Mouse (Mus musculus) lung, embryonic 16.5 days (tissue): ENCODE results near the gene Gamt. TPM values are rescaled to one million over a fixed set of nuclear protein-coding genes. Genes with fewer than 3 reads are reported as not detected.

Source experiments
- ATAC-seq: fragments of 200-750 bp; cut with Nextera tagmentation; 2 replicates; pipeline ENCODE4 v1.8.0; 2017; ENCODE audit warnings: low read depth, mild to moderate bottlenecking, moderate library complexity
- H3K27ac ChIP-seq: fragments of 300-500 bp; sonication (generic); 2 replicates; pipeline ENCODE4 v1.5.1; 2014; ENCODE audit warnings: mild to moderate bottlenecking, control low read depth, low read length
- H3K27me3 ChIP-seq: fragments of 300-500 bp; sonication (generic); 2 replicates; pipeline ENCODE4 v1.6.1; 2014; ENCODE audit warnings: low read depth, low read length, mixed read lengths; ENCODE audit not compliant: control insufficient read depth, insufficient read depth
- H3K36me3 ChIP-seq: fragments of 300-500 bp; sonication (generic); 2 replicates; pipeline ENCODE4 v1.6.1; 2014; ENCODE audit warnings: low read length; ENCODE audit not compliant: control insufficient read depth, insufficient read depth
- H3K4me1 ChIP-seq: fragments of 300-500 bp; sonication (generic); replicated peaks from 2 replicates; pipeline ENCODE4 v1.6.1; 2014; ENCODE audit warnings: low read length, mixed read lengths; ENCODE audit not compliant: control insufficient read depth, insufficient read depth
- H3K4me2 ChIP-seq: fragments of 300-500 bp; sonication (generic); 2 replicates; pipeline ENCODE4 v1.6.1; 2014; ENCODE audit warnings: low read depth, low read length, control low read depth
- H3K4me3 ChIP-seq: fragments of 300-500 bp; sonication (generic); 2 replicates; pipeline ENCODE4 v1.5.1; 2014; ENCODE audit warnings: mild to moderate bottlenecking, low read length, control low read depth
- H3K9ac ChIP-seq: fragments of 300-500 bp; sonication (generic); 2 replicates; pipeline ENCODE4 v1.6.1; 2014; ENCODE audit warnings: low read length, control low read depth
- H3K9me3 ChIP-seq: fragments of 300-500 bp; sonication (generic); 2 replicates; pipeline ENCODE4 v1.6.1; 2016; ENCODE audit warnings: low read length; ENCODE audit not compliant: control insufficient read depth
- WGBS: fragments of 180-500 bp; shearing (Covaris S2); extraction: QIAGEN DNeasy Blood & Tissue Kit; methylation state at CpG from one replicate; pipeline ENCODE4 v1.1.7; 2014; 5-methylcytosine and 5-hydroxymethylcytosine counted together
- microRNA-seq: library from miRNA; unstranded; fragments of <30 nt; microRNA quantifications from one replicate; pipeline ENCODE4, GENCODE M21; 2016
- polyA plus RNA-seq: library from polyadenylated mRNA; unstranded; fragments of >200 nt; fragmentation: Nextera tagmentation; extraction: Ambion mirVana; gene quantifications from 2 replicates; pipeline ENCODE4 v1.2.1, GENCODE M21; 2015

The Gamt gene
- polyA plus RNA-seq, 1 experiment from 2014 or later: 27.5 TPM

DNA sequence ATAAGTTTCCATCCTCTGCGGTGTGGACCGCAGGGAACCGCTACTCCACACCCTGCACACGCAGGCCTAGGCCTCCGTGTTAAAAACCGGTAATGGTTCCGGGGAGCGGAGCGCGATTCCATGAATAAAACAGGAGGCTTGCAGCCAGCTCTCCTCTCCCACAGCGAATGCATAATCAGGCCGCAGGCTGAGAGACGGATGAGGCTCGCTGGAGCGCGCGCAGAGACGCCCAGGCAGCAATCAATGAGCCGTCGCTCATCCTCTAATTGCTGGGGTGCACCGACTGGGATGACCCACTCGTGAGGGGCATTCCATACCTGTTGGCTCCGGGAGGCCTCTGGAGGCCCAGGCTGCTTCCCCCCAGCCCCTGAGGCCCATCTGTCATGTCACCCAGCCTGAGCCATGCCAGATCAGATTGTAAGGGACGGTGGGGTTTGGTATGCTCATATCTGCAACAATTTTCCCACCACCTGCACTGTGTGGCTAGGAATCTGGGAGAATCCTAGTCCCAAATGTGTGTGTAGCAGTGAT, 51.9 kb downstream of the Gamt start:
- no peaks in the 10 kb centered on the region for H3K9me3 ChIP-seq
- no peaks in the 10 kb centered on the region for H3K27me3 ChIP-seq
- WGBS: 16% methylated on average over 24 of the region's 24 CpGs
- no peak overlapping the region for H3K4me2 ChIP-seq
- H3K4me3 ChIP-seq: no peak overlapping the region
- no peaks in the 10 kb centered on the region for H3K36me3 ChIP-seq
- H3K27ac ChIP-seq: no peak overlapping the region
- ATAC-seq: no peak
- no peaks in the 10 kb centered on the region for H3K4me1 ChIP-seq
- no peak overlapping the region for H3K9ac ChIP-seq

GRCm38 (mm10) chr10:80208248-80208647, 52.6 kb downstream of the Gamt start:
- WGBS: 59% methylated on average over 4 of the region's 4 CpGs
- Histone ChIP-seq H3K36me3 (no peaks in the 10 kb centered on the region), H3K4me1 (no peaks in the 10 kb centered on the region), H3K27ac (no peak overlapping the region), H3K9me3 (no peaks in the 10 kb centered on the region), H3K9ac (no peak overlapping the region), H3K4me3 (no peak overlapping the region), H3K4me2 (no peak overlapping the region), H3K27me3 (no peaks in the 10 kb centered on the region)
- ATAC-seq: no peak

Small RNA genes lying within 50 kb of the gene (microRNA-seq; reads per million reads assigned to microRNA genes)
- not detected for gene Mir6911

Other genes with a start within 250 kb of the Gamt start
- 18.1 and 21.8 TPM in 2 replicates for gene Arhgap45, start 244.4 kb downstream of the Gamt start, polyA plus RNA-seq
- 194 and 210 TPM in 2 replicates for gene Polr2e, start 221.2 kb downstream of the Gamt start, polyA plus RNA-seq
- gene Gpx4, start 213.8 kb downstream of the Gamt start, polyA plus RNA-seq: 554 and 585 TPM in 2 replicates
- 18.7 and 19.1 TPM in 2 replicates for gene Sbno2, start 155.4 kb downstream of the Gamt start, polyA plus RNA-seq
- 18.6 and 23.3 TPM in 2 replicates for gene Stk11, start 145.2 kb downstream of the Gamt start, polyA plus RNA-seq
- gene Atp5d, start 122.4 kb downstream of the Gamt start, polyA plus RNA-seq: 534 and 552 TPM in 2 replicates
- gene Cbarp, start 120.2 kb downstream of the Gamt start, polyA plus RNA-seq: 3.9 and 5.6 TPM in 2 replicates
- gene Midn, start 112.7 kb downstream of the Gamt start, polyA plus RNA-seq: 11.8 and 12.9 TPM in 2 replicates
- 73.4 and 83.4 TPM in 2 replicates for gene Cirbp, start 95.0 kb downstream of the Gamt start, polyA plus RNA-seq
- gene 1600002K03Rik, start 88.1 kb downstream of the Gamt start, polyA plus RNA-seq: 12.2 and 13.6 TPM in 2 replicates
- 11.0 and 12.1 TPM in 2 replicates for gene Efna2, start 81.5 kb downstream of the Gamt start, polyA plus RNA-seq
- gene Mum1, start 34.6 kb downstream of the Gamt start, polyA plus RNA-seq: 66.4 and 68.7 TPM in 2 replicates
- 313 and 320 TPM in 2 replicates for gene Ndufs7, start 11.9 kb downstream of the Gamt start, polyA plus RNA-seq
- gene Dazap1, start 474 bp upstream of the Gamt start, polyA plus RNA-seq: 45.4 and 50.6 TPM in 2 replicates
- 915 and 939 TPM in 2 replicates for gene Rps15, start 31.4 kb upstream of the Gamt start, polyA plus RNA-seq
- gene Apc2, start 35.0 kb upstream of the Gamt start, polyA plus RNA-seq: 0.67 and 0.88 TPM in 2 replicates
- 49.2 and 51.8 TPM in 2 replicates for gene 2310011J03Rik, start 59.5 kb upstream of the Gamt start, polyA plus RNA-seq
- 4.2 and 4.3 TPM in 2 replicates for gene Pcsk4, start 68.5 kb upstream of the Gamt start, polyA plus RNA-seq
- 15.6 and 17.0 TPM in 2 replicates for gene Reep6, start 68.9 kb upstream of the Gamt start, polyA plus RNA-seq
- gene Adamtsl5, start 87.4 kb upstream of the Gamt start, polyA plus RNA-seq: 4.1 and 8.3 TPM in 2 replicates
- gene Plk5, start 95.4 kb upstream of the Gamt start, polyA plus RNA-seq: 0.48 and 0.52 TPM in 2 replicates
- 4.4 and 4.5 TPM in 2 replicates for gene Mex3d, start 126.6 kb upstream of the Gamt start, polyA plus RNA-seq
- gene Mbd3, start 138.5 kb upstream of the Gamt start, polyA plus RNA-seq: 192 and 204 TPM in 2 replicates
- 618 and 673 TPM in 2 replicates for gene Uqcr11, start 145.8 kb upstream of the Gamt start, polyA plus RNA-seq
- 81.0 and 82.4 TPM in 2 replicates for gene Tcf3, start 172.6 kb upstream of the Gamt start, polyA plus RNA-seq
- not detected in 2 replicates for gene Onecut3, start 233.8 kb upstream of the Gamt start, polyA plus RNA-seq